In the genomic region with DNA sequence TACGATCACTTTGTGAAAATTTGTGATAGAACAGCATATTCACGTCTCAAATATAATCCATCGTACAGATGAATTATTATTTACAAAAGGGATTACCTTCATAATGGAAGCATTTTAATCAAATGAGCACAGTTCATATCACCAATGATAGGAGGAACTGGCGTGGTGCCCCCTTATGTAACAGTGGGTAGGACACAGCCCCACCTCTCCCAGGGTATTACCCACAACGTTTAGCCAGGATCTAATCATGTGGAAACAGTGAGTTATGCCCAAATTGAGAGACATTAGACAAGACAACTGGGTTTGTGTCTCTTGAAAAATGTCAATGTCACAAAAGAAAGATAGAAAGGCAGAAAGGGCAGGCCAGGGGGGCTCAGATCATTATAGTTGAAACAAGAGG, we compare ENCODE assay signal across 17 mouse cellular contexts.
DNase-seq lines count a peak whose midpoint lies in the region; ATAC-seq lines count a peak whose summit lies in the region.
"Had no signal": no experiment of that assay in that cellular context is flagged by ENCODE, and none has a peak within 500 bp of the region (broad histone marks: within the 10 kb centered on the region; RNA-seq: fewer than 3 reads in every experiment).

No protein-coding gene starts in this region.

- no peak for ATAC-seq in cerebellum, adult (ENCODE audit: insufficient number of reproducible peaks, low FRiP score, low TSS enrichment)
- ATAC-seq: activated CD4-positive, CD25-positive, alpha-beta regulatory T cell, adult 4 months; forebrain, embryonic 14.5 days; intestine, embryonic 15.5 days; Patski had no signal

- peak; percentile 56 for DNase-seq in cerebellum, adult 11-12 months
- DNase-seq in brain, adult 2 months (ENCODE audit: low read depth, low spot score), result peak; percentile 40
- peak; percentile 60 for DNase-seq in cerebellum, adult 9-11 months
- DNase-seq in cerebellum, postnatal 36 days, result peak; percentile 29 to 54
- DNase-seq in adrenal gland, adult 8-10 months, result no peak
- DNase-seq in adrenal gland, adult 18-20 months (ENCODE audit: low spot score in 2 of 2), result no peak
- DNase-seq: adrenal gland, adult 2 months; adrenal gland, postnatal 36 days; gastrocnemius, adult 2 months; gastrocnemius, postnatal 25 days; heart, postnatal 10 days; kidney, adult 18-20 months had no signal

Comparison
In these comparisons a context has a peak if more than half of its experiments do, and no peak if none do; other contexts are left out.
1. DNase-seq: peak in cerebellum, adult 11-12 months (single experiment), brain, adult 2 months (single experiment), cerebellum, adult 9-11 months (single experiment) and cerebellum, postnatal 36 days (2 of 2); none in adrenal gland, adult 8-10 months (single experiment) and adrenal gland, adult 18-20 months (0 of 2).